Mouse (Mus musculus): Measurements from ENCODE around the gene Parp8. TPM values are rescaled to one million over a fixed set of nuclear protein-coding genes. Genes with fewer than 3 reads are reported as not detected.

Gene Parp8
- polyA plus RNA-seq, 2 experiments: 2.0 to 3.2 TPM

DNA sequence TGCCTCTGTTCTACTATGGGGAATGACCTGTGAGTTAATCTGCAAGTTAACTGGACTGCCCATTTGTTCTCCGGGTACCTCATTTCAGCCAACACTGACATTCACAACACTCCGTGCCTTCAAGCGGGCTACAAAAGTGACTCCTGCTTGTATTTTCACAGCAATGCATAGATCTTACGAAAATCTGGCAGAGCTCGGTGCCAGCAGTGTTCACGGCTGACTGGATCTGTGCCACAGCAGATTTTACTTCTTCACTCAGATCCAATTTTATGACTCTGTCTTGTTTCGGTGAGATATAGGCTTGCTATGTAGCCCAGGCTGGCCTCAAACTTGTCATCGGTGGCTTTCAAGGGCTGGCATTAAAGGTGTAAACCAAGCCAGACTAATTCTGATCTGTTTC lies 15.2 kb downstream of the Parp8 start:
- H3K4me2 ChIP-seq (ENCODE audit: low read depth): no peak overlapping the region
- TF ChIP-seq CTCF (IDR thresholded peaks at IDR 0.05; ENCODE audit: low read depth) (no peak), EP300 (IDR thresholded peaks at IDR 0.05; ENCODE audit: low read depth) (no peak)
- no peaks in the 10 kb centered on the region for H3K4me1 ChIP-seq (replicated peaks; ENCODE audit: control insufficient read depth in 2 of 2, insufficient read depth in 2 of 2, low read length in 1 of 2)
- H3K9ac ChIP-seq (replicated peaks): no peak overlapping the region
- DNase-seq (ENCODE audit: low read depth in 3 of 3, low spot score in 3 of 3): no peak
- H3K27me3 ChIP-seq (ENCODE audit: control insufficient read depth, insufficient read depth, low read length): no peaks in the 10 kb centered on the region
- H3K27ac ChIP-seq: no peak overlapping the region
- 75% methylated on average over 8 of the region's 8 CpGs for WGBS (ENCODE audit: insufficient replicate concordance)
- H3K9me3 ChIP-seq (ENCODE audit: control insufficient read depth, low read length): no peaks in the 10 kb centered on the region
- ATAC-seq (ENCODE audit: insufficient read depth): no peak
- H3K4me3 ChIP-seq (ENCODE audit: insufficient read depth in 1 of 2, low read depth in 2 of 2, low read length in 2 of 2): no peak overlapping the region
- no peaks in the 10 kb centered on the region for H3K36me3 ChIP-seq (replicated peaks; ENCODE audit: control insufficient read depth, insufficient read depth, low read depth)

DNA sequence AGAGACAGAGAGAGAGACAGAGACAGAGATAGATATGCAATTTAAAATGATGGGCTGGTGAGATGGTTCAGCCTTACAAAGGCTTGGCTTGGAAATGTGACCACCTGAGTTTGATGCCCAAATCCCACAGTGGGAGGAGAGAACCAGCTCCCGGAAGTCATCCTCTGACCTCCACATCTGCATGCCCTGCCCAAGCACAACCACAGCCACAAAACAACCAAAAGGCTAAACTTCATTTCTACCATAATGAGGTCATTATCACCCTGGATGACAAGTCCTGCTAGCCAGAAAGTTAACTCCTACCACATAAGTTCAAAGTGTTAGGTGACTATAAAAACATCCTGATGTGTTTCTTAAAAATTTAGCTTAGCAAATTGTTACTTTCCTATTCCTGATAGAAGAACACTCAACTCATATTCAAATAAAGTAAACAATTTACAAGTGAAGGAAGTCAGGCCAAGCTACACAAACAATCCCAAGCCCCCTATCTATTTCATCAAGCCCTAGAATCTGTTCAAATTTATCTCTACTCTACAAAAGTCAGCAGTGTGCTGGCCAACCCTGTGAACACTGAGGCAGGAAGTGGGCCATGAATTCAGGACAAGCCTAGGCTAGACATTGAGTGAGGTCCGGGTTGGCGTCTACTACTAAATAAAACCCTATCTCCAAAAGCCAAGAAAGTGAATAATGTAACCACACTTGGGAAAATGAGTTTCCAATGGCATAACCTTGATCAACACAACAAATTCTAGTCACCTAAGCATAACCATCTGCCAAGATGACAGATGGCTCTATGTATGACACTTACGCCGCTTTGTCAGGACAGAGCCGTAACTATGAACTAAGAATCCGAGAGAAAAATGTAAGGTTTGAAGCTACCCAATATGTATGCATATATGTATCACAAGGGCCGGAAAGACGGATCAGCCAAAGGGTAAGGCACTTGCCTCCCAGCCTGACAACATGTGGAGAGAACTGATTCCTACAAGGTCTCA lies 17.0 kb downstream of the Parp8 start:
- Histone ChIP-seq H3K27ac (no peak overlapping the region), H3K4me2 (ENCODE audit: low read depth) (no peak overlapping the region), H3K9me3 (ENCODE audit: control insufficient read depth, low read length) (no peaks in the 10 kb centered on the region), H3K36me3 (replicated peaks; ENCODE audit: control insufficient read depth, insufficient read depth, low read depth) (no peaks in the 10 kb centered on the region), H3K4me1 (replicated peaks; ENCODE audit: control insufficient read depth in 2 of 2, insufficient read depth in 2 of 2, low read length in 1 of 2) (no peaks in the 10 kb centered on the region), H3K4me3 (ENCODE audit: insufficient read depth in 1 of 2, low read depth in 2 of 2, low read length in 2 of 2) (no peak overlapping the region), H3K27me3 (ENCODE audit: control insufficient read depth, insufficient read depth, low read length) (no peaks in the 10 kb centered on the region), H3K9ac (replicated peaks) (no peak overlapping the region)
- DNase-seq (ENCODE audit: low read depth in 3 of 3, low spot score in 3 of 3): no peak
- 78% methylated on average over 9 of the region's 9 CpGs for WGBS (ENCODE audit: insufficient replicate concordance)
- no peak for TF ChIP-seq EP300 (IDR thresholded peaks at IDR 0.05; ENCODE audit: low read depth)
- TF ChIP-seq CTCF (IDR thresholded peaks at IDR 0.05; ENCODE audit: low read depth): no peak
- ATAC-seq (ENCODE audit: insufficient read depth): no peak

DNA sequence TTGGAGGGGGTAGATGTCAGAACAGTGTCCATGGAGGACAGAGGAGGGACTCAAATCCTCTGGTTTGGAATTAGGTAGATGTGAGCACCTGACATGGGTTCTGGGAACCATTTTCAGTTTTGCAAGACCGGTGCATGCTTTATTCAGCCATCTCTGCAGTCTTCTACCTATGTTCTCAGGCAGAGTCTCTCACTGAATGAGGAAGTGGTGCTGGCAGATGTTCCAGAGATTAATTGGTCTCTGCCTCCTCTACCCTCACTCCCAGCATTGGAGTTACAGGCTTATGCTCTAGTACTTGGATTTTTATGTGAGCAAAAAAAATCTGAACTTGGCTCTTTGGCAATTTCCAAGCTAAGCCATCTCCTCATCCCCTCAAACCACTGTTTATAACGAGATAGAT lies 17.8 kb downstream of the Parp8 start:
- no peak overlapping the region for H3K4me3 ChIP-seq (ENCODE audit: insufficient read depth in 1 of 2, low read depth in 2 of 2, low read length in 2 of 2)
- no peaks in the 10 kb centered on the region for H3K27me3 ChIP-seq (ENCODE audit: control insufficient read depth, insufficient read depth, low read length)
- WGBS (ENCODE audit: insufficient replicate concordance): 61% methylated on average over 2 of the region's 2 CpGs
- no peak for TF ChIP-seq CTCF (IDR thresholded peaks at IDR 0.05; ENCODE audit: low read depth)
- no peak for TF ChIP-seq EP300 (IDR thresholded peaks at IDR 0.05; ENCODE audit: low read depth)
- no peak overlapping the region for H3K9ac ChIP-seq (replicated peaks)
- H3K9me3 ChIP-seq (ENCODE audit: control insufficient read depth, low read length): no peaks in the 10 kb centered on the region
- ATAC-seq (ENCODE audit: insufficient read depth) (no peak), DNase-seq (ENCODE audit: low read depth in 3 of 3, low spot score in 3 of 3) (no peak)
- no peak overlapping the region for H3K27ac ChIP-seq
- no peaks in the 10 kb centered on the region for H3K4me1 ChIP-seq (replicated peaks; ENCODE audit: control insufficient read depth in 2 of 2, insufficient read depth in 2 of 2, low read length in 1 of 2)
- no peak overlapping the region for H3K4me2 ChIP-seq (ENCODE audit: low read depth)
- no peaks in the 10 kb centered on the region for H3K36me3 ChIP-seq (replicated peaks; ENCODE audit: control insufficient read depth, insufficient read depth, low read depth)

DNA sequence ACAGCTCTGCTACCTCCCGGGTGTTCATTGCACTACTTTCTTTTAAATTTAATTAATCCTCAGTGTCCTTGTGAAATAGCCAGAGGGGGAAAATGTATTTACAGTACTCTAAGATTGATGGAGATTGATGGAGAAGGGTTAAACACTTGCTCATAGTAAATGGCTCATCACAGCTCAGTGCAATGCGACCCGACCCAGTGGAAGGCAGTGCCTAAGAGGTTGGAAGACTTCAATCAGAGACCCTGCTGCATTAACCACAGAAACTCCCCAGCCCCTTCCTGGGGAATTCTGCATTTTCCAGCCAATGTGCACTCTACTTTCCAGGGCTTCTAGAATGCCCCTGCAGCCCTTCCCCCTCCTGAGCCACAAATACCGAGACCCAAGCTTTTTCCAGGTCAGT lies 18.7 kb downstream of the Parp8 start:
- DNase-seq (ENCODE audit: low read depth in 3 of 3, low spot score in 3 of 3): no peak
- 64% methylated on average over 4 of the region's 4 CpGs for WGBS (ENCODE audit: insufficient replicate concordance)
- Histone ChIP-seq H3K27me3 (ENCODE audit: control insufficient read depth, insufficient read depth, low read length) (no peaks in the 10 kb centered on the region), H3K27ac (no peak overlapping the region), H3K9ac (replicated peaks) (no peak overlapping the region), H3K4me3 (ENCODE audit: insufficient read depth in 1 of 2, low read depth in 2 of 2, low read length in 2 of 2) (no peak overlapping the region), H3K36me3 (replicated peaks; ENCODE audit: control insufficient read depth, insufficient read depth, low read depth) (no peaks in the 10 kb centered on the region), H3K9me3 (ENCODE audit: control insufficient read depth, low read length) (no peaks in the 10 kb centered on the region), H3K4me1 (replicated peaks; ENCODE audit: control insufficient read depth in 2 of 2, insufficient read depth in 2 of 2, low read length in 1 of 2) (no peaks in the 10 kb centered on the region), H3K4me2 (ENCODE audit: low read depth) (no peak overlapping the region)
- no peak for TF ChIP-seq CTCF (IDR thresholded peaks at IDR 0.05; ENCODE audit: low read depth)
- TF ChIP-seq EP300 (IDR thresholded peaks at IDR 0.05; ENCODE audit: low read depth): no peak
- ATAC-seq (ENCODE audit: insufficient read depth): no peak

DNA sequence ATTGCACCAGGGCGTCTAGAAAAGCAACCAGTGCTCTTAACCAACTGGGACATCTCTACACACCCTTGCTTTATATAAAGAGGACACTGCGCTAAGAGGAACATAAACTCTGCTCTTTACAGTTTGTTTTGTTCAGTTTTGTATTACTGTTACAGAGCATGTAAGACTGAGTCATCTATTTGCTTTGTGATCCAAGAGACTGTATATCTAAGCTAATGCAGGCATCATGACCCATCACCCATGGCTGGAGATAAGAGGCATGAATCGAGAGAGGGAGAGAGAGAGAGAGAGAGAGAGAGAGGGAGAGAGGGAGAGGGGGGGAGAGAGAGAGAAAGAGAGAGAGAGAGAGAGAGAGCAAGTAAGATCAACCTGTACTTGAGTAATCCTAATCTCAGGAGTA lies 24.8 kb downstream of the Parp8 start:
- ATAC-seq (ENCODE audit: insufficient read depth) (no peak), DNase-seq (ENCODE audit: low read depth in 3 of 3, low spot score in 3 of 3) (no peak)
- Histone ChIP-seq H3K9ac (replicated peaks) (no peak overlapping the region), H3K27me3 (ENCODE audit: control insufficient read depth, insufficient read depth, low read length) (no peaks in the 10 kb centered on the region), H3K36me3 (replicated peaks; ENCODE audit: control insufficient read depth, insufficient read depth, low read depth) (no peaks in the 10 kb centered on the region), H3K27ac (no peak overlapping the region), H3K9me3 (ENCODE audit: control insufficient read depth, low read length) (no peaks in the 10 kb centered on the region), H3K4me2 (ENCODE audit: low read depth) (no peak overlapping the region), H3K4me3 (ENCODE audit: insufficient read depth in 1 of 2, low read depth in 2 of 2, low read length in 2 of 2) (no peak overlapping the region), H3K4me1 (replicated peaks; ENCODE audit: control insufficient read depth in 2 of 2, insufficient read depth in 2 of 2, low read length in 1 of 2) (no peaks in the 10 kb centered on the region)
- TF ChIP-seq EP300 (IDR thresholded peaks at IDR 0.05; ENCODE audit: low read depth) (no peak), CTCF (IDR thresholded peaks at IDR 0.05; ENCODE audit: low read depth) (no peak)
- WGBS (ENCODE audit: insufficient replicate concordance): 51% methylated on average over 3 of the region's 3 CpGs
